Mouse (Mus musculus) cerebellum, adult 2 months (tissue): ENCODE measurements around the gene Pttg1ip. TPM values are rescaled to one million over a fixed set of nuclear protein-coding genes. Genes with fewer than 3 reads are reported as not detected.

ENCODE experiments used
- DNase-seq, 2 experiments: peaks; one replicate each; pipeline ENCODE4 v3.0.0; 2021
- H3K27ac ChIP-seq: fragments of 200-500 bp; 2 replicates; pipeline ENCODE4 v1.5.1; 2012; ENCODE audit warnings: low read length, control low read depth, inconsistent platforms; ENCODE audit not compliant: insufficient read depth
- H3K27me3 ChIP-seq: fragments of 200-500 bp; 2 replicates; pipeline ENCODE4 v1.6.1; 2012; ENCODE audit warnings: inconsistent platforms, mild to moderate bottlenecking, low read length, moderate library complexity; ENCODE audit not compliant: control insufficient read depth, insufficient read depth
- H3K4me1 ChIP-seq: fragments of 200-500 bp; 2 replicates; pipeline ENCODE4 v1.6.1; 2011; ENCODE audit warnings: low read length; ENCODE audit not compliant: control insufficient read depth, insufficient read depth
- H3K4me3 ChIP-seq: fragments of 200-500 bp; replicated peaks from 2 replicates; pipeline ENCODE3; 2011; ENCODE audit warnings: mild to moderate bottlenecking, low read depth, low read length, control low read depth; ENCODE audit not compliant: insufficient read depth
- CTCF ChIP-seq: fragments of 200-500 bp; IDR thresholded peaks from 2 replicates; pipeline ENCODE4 v1.5.1; 2011; ENCODE audit warnings: low read depth, mild to moderate bottlenecking, control low read depth, low read length, moderate library complexity, borderline replicate concordance; ENCODE audit not compliant: insufficient read depth
- POLR2A ChIP-seq: fragments of 200-500 bp; IDR thresholded peaks from 2 replicates; pipeline ENCODE4 v1.6.1; 2011; ENCODE audit warnings: low read length, control low read depth, borderline replicate concordance; ENCODE audit not compliant: insufficient read depth
- WGBS: fragments of 180-500 bp; shearing (Covaris S2); methylation state at CpG from one replicate; pipeline ENCODE4 v1.1.7; 2018; 5-methylcytosine and 5-hydroxymethylcytosine counted together
- polyA plus RNA-seq: library from polyadenylated mRNA; depleted of rRNA; stranded (reverse); fragments of >200 nt; gene quantifications from 2 replicates; pipeline ENCODE4 v1.2.3, GENCODE M21; 2012; rRNA removed

Gene Pttg1ip
- polyA plus RNA-seq, 1 experiment: 118 TPM

- Histone ChIP-seq H3K27ac (no peak overlapping the region), H3K4me1 (peaks cover 10% of the 10 kb centered on the region), H3K27me3 (no peaks in the 10 kb centered on the region), H3K4me3 (no peak overlapping the region)
- WGBS: 24% methylated on average over 13 of the region's 13 CpGs
- TF ChIP-seq POLR2A (no peak), CTCF (no peak)
- DNase-seq: no peak
Measured at GRCm38 (mm10) chr10:77634452-77635231, 53.1 kb downstream of the Pttg1ip start.

DNA sequence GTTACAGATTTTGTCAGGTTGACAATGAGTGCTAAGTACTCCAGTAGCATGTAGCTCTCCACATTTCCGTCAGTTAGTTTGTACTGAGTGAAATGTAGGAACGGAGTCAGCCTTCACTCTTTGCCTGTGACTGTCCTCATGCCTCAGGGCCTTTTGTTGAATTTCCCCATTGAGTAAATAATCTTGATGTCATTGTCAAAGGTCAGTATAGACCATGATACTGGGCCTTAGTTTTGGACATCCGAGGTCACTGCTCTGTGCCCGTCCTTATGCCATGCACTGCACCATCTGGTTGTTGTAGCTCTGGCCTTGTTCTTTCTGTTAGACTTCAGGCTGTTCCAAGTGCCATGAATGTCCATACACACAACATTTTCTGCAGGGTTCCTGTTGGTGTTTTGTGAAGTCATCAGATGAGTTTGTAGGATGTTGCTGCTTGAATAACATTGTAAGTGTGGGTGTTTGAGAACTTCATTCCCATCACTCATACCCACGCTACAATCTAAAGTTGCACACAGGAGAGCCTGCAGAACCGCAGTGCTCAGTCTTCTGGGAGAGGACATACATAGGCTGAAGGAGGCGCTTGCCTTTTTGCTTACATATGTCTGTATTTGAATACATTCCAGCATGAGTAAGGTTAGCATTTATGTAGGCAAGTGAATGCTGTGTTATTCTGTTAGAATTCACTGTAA, 54.9 kb downstream of the Pttg1ip start:
- DNase-seq: no peak
- H3K27ac ChIP-seq: no peak overlapping the region
- H3K4me1 ChIP-seq: peaks cover 10% of the 10 kb centered on the region
- no peak overlapping the region for H3K4me3 ChIP-seq
- WGBS: 78% methylated on average over 7 of the region's 7 CpGs
- TF ChIP-seq POLR2A (no peak), CTCF (no peak)
- no peaks in the 10 kb centered on the region for H3K27me3 ChIP-seq

DNA sequence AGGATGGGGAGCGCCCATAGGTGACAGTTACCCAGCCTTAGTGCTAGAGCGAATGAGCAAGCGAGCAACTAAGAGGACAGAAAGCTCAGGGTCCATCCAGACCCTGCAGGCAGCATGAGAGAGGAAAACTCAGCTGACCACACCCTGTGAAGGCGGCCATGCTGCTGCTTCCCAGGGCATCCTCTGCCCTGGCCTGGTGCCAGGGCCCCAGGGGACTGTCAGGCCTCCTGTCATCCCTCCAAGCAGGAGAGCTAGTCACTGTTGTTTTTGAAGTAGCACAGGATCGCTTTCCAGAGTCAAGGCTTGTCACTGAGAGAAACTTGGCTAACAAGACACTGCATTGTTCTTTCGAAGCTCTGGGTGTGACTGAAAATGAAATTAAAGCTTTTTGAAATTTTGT, 57.4 kb downstream of the Pttg1ip start:
- H3K27ac ChIP-seq: no peak overlapping the region
- no peak overlapping the region for H3K4me3 ChIP-seq
- H3K4me1 ChIP-seq: peaks cover 13% of the 10 kb centered on the region
- DNase-seq: no peak
- WGBS: 47% methylated on average over 6 of the region's 6 CpGs
- TF ChIP-seq CTCF (no peak), POLR2A (no peak)
- no peaks in the 10 kb centered on the region for H3K27me3 ChIP-seq

DNA sequence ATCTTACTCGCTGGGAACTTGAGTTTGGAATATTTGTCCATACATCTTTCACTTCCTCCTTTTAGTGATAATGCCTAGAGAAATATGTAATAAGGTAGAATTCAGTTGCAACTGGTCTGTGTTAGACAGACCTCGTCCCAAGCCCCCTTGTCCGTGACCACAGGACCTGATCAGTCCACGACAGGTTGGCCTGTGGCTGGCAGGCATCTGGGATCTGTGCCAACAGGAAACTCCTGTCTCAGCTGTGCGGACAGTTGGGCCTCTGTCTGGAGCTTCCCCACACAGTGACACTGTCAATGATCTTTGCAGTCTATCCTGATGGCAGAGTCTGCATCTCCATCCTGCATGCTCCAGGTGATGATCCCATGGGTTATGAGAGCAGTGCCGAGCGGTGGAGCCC, 61.6 kb downstream of the Pttg1ip start:
- TF ChIP-seq CTCF (no peak), POLR2A (no peak)
- peaks cover 11% of the 10 kb centered on the region for H3K4me1 ChIP-seq
- no peak for DNase-seq
- no peak overlapping the region for H3K27ac ChIP-seq
- H3K27me3 ChIP-seq: no peaks in the 10 kb centered on the region
- WGBS: 29% methylated on average over 7 of the region's 7 CpGs
- no peak overlapping the region for H3K4me3 ChIP-seq

GRCm38 (mm10) chr10:77645571-77645970, 64.1 kb downstream of the Pttg1ip start:
- peaks cover 4% of the 10 kb centered on the region; the same call in 1 of the 2 replicates for H3K4me1 ChIP-seq
- DNase-seq: no peak
- 88% methylated on average over 5 of the region's 5 CpGs for WGBS
- TF ChIP-seq CTCF (no peak), POLR2A (no peak)
- no peaks in the 10 kb centered on the region for H3K27me3 ChIP-seq
- H3K27ac ChIP-seq: no peak overlapping the region
- H3K4me3 ChIP-seq: no peak overlapping the region

GRCm38 (mm10) chr10:77647461-77647860, 65.9 kb downstream of the Pttg1ip start:
- DNase-seq: no peak
- H3K27ac ChIP-seq: no peak overlapping the region
- WGBS: 17% methylated on average over 1 of the region's 1 CpGs

GRCm38 (mm10) chr10:77647901-77648300, 66.4 kb downstream of the Pttg1ip start:
- TF ChIP-seq POLR2A: no peak
- TF ChIP-seq CTCF: no peak
- Histone ChIP-seq H3K27me3 (no peaks in the 10 kb centered on the region), H3K27ac (no peak overlapping the region), H3K4me1 (peaks cover 4% of the 10 kb centered on the region; the same call in 1 of the 2 replicates), H3K4me3 (no peak overlapping the region)
- WGBS: 65% methylated on average over 8 of the region's 8 CpGs
- no peak for DNase-seq

More at GRCm38 (mm10) chr10:77647461-77647860, 65.9 kb downstream of the Pttg1ip start:
- peaks cover 4% of the 10 kb centered on the region; the same call in 1 of the 2 replicates for H3K4me1 ChIP-seq
- H3K27me3 ChIP-seq: no peaks in the 10 kb centered on the region
- no peak overlapping the region for H3K4me3 ChIP-seq
- TF ChIP-seq CTCF: no peak
- TF ChIP-seq POLR2A: no peak

Other genes starting within 250 kb of the Pttg1ip start
- gene Adarb1, start 163.4 kb upstream of the Pttg1ip start, polyA plus RNA-seq: 154 and 173 TPM in 2 replicates
- 36.5 and 39.0 TPM in 2 replicates for gene Fam207a, start 65.9 kb upstream of the Pttg1ip start, polyA plus RNA-seq
- 2.3 and 2.4 TPM in 2 replicates for gene Itgb2, start 51.5 kb upstream of the Pttg1ip start, polyA plus RNA-seq
- gene Sumo3, start 24.4 kb downstream of the Pttg1ip start, polyA plus RNA-seq: 301 and 310 TPM in 2 replicates
- 33.8 and 37.7 TPM in 2 replicates for gene Gm49325, start 24.5 kb downstream of the Pttg1ip start, polyA plus RNA-seq
- gene Ube2g2, start 40.6 kb downstream of the Pttg1ip start, polyA plus RNA-seq: 37.5 and 39.5 TPM in 2 replicates
- 0.59 and 0.79 TPM in 2 replicates for gene Tspear, start 104.8 kb downstream of the Pttg1ip start, polyA plus RNA-seq
- not detected in 2 replicates for gene Gm19402, start 109.0 kb downstream of the Pttg1ip start, polyA plus RNA-seq
- not detected in 2 replicates for gene Gm9508, start 115.5 kb downstream of the Pttg1ip start, polyA plus RNA-seq
- gene Gm10272, start 124.9 kb downstream of the Pttg1ip start, polyA plus RNA-seq: not detected in 2 replicates
- gene Gm10024, start 129.7 kb downstream of the Pttg1ip start, polyA plus RNA-seq: 0.32 TPM in 1 of 2 replicates, not detected in the other
- gene Gm10142, start 134.1 kb downstream of the Pttg1ip start, polyA plus RNA-seq: not detected in 2 replicates
- not detected in 2 replicates for gene Krtap12-1, start 138.9 kb downstream of the Pttg1ip start, polyA plus RNA-seq
- gene Gm10100, start 144.8 kb downstream of the Pttg1ip start, polyA plus RNA-seq: not detected in 2 replicates
- not detected in 2 replicates for gene Gm18596, start 160.9 kb downstream of the Pttg1ip start, polyA plus RNA-seq
- gene Gm9736, start 169.6 kb downstream of the Pttg1ip start, polyA plus RNA-seq: not detected in 2 replicates
- not detected in 2 replicates for gene Gm3233, start 178.0 kb downstream of the Pttg1ip start, polyA plus RNA-seq
- not detected in 2 replicates for gene Gm3238, start 189.6 kb downstream of the Pttg1ip start, polyA plus RNA-seq
- gene Gm7138, start 195.2 kb downstream of the Pttg1ip start, polyA plus RNA-seq: not detected in 2 replicates
- not detected in 2 replicates for gene Gm3250, start 200.8 kb downstream of the Pttg1ip start, polyA plus RNA-seq
- not detected in 2 replicates for gene Gm7137, start 206.5 kb downstream of the Pttg1ip start, polyA plus RNA-seq
- not detected in 2 replicates for gene Gm9639, start 213.4 kb downstream of the Pttg1ip start, polyA plus RNA-seq
- not detected in 2 replicates for gene Gm19668, start 217.4 kb downstream of the Pttg1ip start, polyA plus RNA-seq
- gene Gm9507, start 230.1 kb downstream of the Pttg1ip start, polyA plus RNA-seq: not detected in 2 replicates
- not detected in 2 replicates for gene Gm2696, start 233.0 kb downstream of the Pttg1ip start, polyA plus RNA-seq
- not detected in 2 replicates for gene Krtap10-4, start 245.4 kb downstream of the Pttg1ip start, polyA plus RNA-seq